Mouse (Mus musculus) heart, adult 2 months (tissue): ENCODE data around the gene Tmem222. TPM values are rescaled to one million over a fixed set of nuclear protein-coding genes. Genes with fewer than 3 reads are reported as not detected.

Experiments used
- DNase-seq, 2 experiments: peaks; one replicate each; pipeline ENCODE4 v3.0.0; 2021
- H3K27ac ChIP-seq: fragments of 200-600 bp; 2 replicates; pipeline ENCODE4 v1.8.1; 2022
- H3K27me3 ChIP-seq: fragments of 200-500 bp; 2 replicates; pipeline ENCODE4 v1.6.1; 2012; ENCODE audit warnings: mild to moderate bottlenecking, low read length, inconsistent platforms, mixed read lengths; ENCODE audit not compliant: control insufficient read depth, insufficient read depth
- H3K36me3 ChIP-seq: fragments of 200-500 bp; 2 replicates; pipeline ENCODE4 v1.6.1; 2012; ENCODE audit warnings: low read length, inconsistent platforms; ENCODE audit not compliant: control insufficient read depth, insufficient read depth
- H3K4me1 ChIP-seq: fragments of 200-500 bp; 2 replicates; pipeline ENCODE4 v1.6.1; 2011; ENCODE audit warnings: low read length; ENCODE audit not compliant: control insufficient read depth, insufficient read depth
- H3K4me3 ChIP-seq: fragments of 200-600 bp; 2 replicates; pipeline ENCODE4 v1.8.1; 2022
- H3K79me2 ChIP-seq: fragments of 200-500 bp; replicated peaks from 2 replicates; pipeline ENCODE4 v1.6.1; 2012; ENCODE audit warnings: mild to moderate bottlenecking, inconsistent platforms, low read length, moderate library complexity, mixed read lengths; ENCODE audit not compliant: control insufficient read depth, insufficient read depth
- H3K9ac ChIP-seq: fragments of 200-500 bp; 2 replicates; pipeline ENCODE4 v1.6.1; 2012; ENCODE audit warnings: low read depth, mild to moderate bottlenecking, control low read depth, inconsistent platforms, low read length, mixed read lengths
- CTCF ChIP-seq: fragments of 200-600 bp; IDR thresholded peaks from 2 replicates; pipeline ENCODE4 v1.8.1; 2022; ENCODE audit warnings: antibody characterized with exemption, mild to moderate bottlenecking, moderate library complexity
- EP300 ChIP-seq: fragments of 200-500 bp; IDR thresholded peaks from 2 replicates; pipeline ENCODE4 v1.6.1; 2011; ENCODE audit warnings: low read depth, low read length, control low read depth; ENCODE audit not compliant: insufficient read depth
- POLR2A ChIP-seq: fragments of 200-500 bp; IDR thresholded peaks from 2 replicates; pipeline ENCODE4 v1.6.1; 2011; ENCODE audit warnings: mild to moderate bottlenecking, low read depth, low read length, control low read depth; ENCODE audit not compliant: insufficient read depth
- WGBS: fragments of 180-500 bp; shearing (Covaris S2); methylation state at CpG from one replicate; pipeline ENCODE4 v1.1.7; 2018; 5-methylcytosine and 5-hydroxymethylcytosine counted together
- intact Hi-C: fragments of 180-260 bp; cut with DNase I; formaldehyde crosslinking; loops from one replicate; pipeline ENCODE4 v1.15.1; 2025
- polyA plus RNA-seq: library from polyadenylated mRNA; depleted of rRNA; stranded (reverse); fragments of >200 nt; gene quantifications from 2 replicates; pipeline ENCODE4 v1.2.3, GENCODE M21; 2012
- total RNA-seq, 2 experiments: library from RNA; stranded (reverse); gene quantifications; 2 replicates each; pipeline ENCODE4 v1.2.3; 2021

Tmem222 gene
- total and polyA plus RNA-seq, 3 experiments: 31.9 to 48.3 (median 33.9) TPM

DNA sequence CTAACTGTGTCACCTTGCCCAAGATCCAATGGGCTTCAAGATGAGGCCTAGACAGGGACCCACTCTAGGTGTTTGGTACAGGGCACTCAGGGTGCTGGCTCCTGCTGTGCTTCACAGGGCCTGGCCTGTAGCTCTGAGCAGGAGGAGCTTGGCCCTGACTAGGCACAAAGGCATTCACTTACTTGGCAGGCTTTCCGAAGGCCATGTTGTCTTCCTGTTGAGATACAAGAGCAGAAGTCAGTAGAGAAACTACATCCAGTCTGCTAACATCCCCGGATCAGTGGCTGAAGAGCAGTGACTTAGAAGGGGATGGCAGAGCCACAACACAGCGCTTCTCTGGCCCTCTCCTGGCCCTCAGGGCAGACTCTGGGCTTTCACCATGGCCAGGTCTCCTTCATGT lies 8.0 kb downstream of the Tmem222 start:
- Histone ChIP-seq H3K27me3 (no peaks in the 10 kb centered on the region), H3K4me3 (no peak overlapping the region), H3K27ac (peak overlapping the region; percentile 49), H3K36me3 (no peaks in the 10 kb centered on the region; the same call in 1 of the 2 replicates), H3K79me2 (0 out of 2 replicates have a peak, but pooled peaks cover under 1% of the 10 kb centered on the region), H3K9ac (no peak overlapping the region), H3K4me1 (peaks cover 13% of the 10 kb centered on the region)
- intact Hi-C loops: no loop called here
- TF ChIP-seq POLR2A: no peak
- TF ChIP-seq EP300: no peak
- TF ChIP-seq CTCF: no peak
- DNase-seq: peak; percentile 66 to 76
- 38% methylated on average over 3 of the region's 3 CpGs for WGBS

DNA sequence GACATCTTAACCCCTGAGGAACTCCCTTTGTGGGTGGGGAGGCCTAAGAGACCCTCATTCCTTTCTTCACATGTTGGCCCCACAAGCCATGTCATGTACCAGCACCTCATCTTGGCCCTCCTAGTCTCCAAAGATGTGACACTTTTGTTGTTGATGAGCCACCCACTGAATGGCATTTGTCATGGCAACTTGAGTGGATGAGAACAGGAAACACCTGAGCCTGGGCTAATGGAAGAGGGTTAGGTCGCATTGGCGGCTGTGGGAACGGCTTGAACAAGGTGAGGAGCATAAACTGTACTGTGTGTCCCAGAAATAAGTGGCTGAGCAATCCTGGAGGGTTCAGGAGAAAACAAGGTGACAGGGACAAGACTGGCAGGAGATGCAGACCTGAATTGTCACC lies 8.7 kb downstream of the Tmem222 start:
- Histone ChIP-seq H3K36me3 (no peaks in the 10 kb centered on the region; the same call in 1 of the 2 replicates), H3K4me1 (peaks cover 13% of the 10 kb centered on the region), H3K27ac (peak overlapping the region; percentile 49), H3K9ac (no peak overlapping the region), H3K79me2 (no peaks in the 10 kb centered on the region), H3K27me3 (no peaks in the 10 kb centered on the region), H3K4me3 (no peak overlapping the region)
- WGBS: 88% methylated on average over 3 of the region's 3 CpGs
- intact Hi-C loops: no loop called here
- TF ChIP-seq EP300 (no peak), POLR2A (no peak), CTCF (no peak)
- DNase-seq: no peak

DNA sequence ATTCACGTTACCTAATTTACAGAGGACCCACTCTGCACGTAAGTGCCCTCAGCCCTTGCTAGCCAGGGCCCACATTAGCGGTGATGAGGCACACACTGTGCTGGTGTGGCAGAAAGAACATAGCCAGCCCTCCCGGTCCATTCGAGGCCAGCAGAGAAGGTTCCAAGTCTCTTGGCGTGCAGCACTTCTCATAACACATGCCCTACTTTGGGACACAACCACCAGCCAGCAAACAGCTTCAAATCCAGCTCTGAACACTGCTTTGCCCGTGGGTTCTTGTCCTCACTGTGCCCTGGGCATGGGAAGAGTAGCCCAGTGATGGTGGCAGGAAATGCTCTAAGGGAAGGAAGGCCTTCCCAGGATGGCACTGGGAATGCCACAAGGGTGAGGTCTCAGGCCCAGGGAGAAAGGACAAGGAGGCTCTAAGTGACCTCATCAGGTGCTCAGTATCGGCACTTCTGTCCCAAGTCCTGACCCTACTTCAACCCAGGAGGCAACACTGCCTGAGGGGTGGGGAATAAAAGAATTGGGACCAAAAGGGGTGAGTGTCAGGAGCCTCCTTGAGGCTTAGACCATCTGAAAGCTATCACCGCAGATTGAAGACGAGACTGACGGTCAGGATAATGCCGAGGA lies 11.2 kb downstream of the Tmem222 start:
- 82% methylated on average over 12 of the region's 12 CpGs for WGBS
- H3K79me2 ChIP-seq: no peaks in the 10 kb centered on the region
- H3K9ac ChIP-seq: no peak overlapping the region
- peaks cover 13% of the 10 kb centered on the region for H3K4me1 ChIP-seq
- no peaks in the 10 kb centered on the region for H3K27me3 ChIP-seq
- intact Hi-C loops: no loop called here
- no peak overlapping the region for H3K4me3 ChIP-seq
- H3K36me3 ChIP-seq: no peaks in the 10 kb centered on the region; the same call in 1 of the 2 replicates
- peak in 1 of 2 experiments; percentile 32 for DNase-seq
- TF ChIP-seq POLR2A: no peak
- no peak for TF ChIP-seq EP300
- TF ChIP-seq CTCF: no peak
- H3K27ac ChIP-seq: peak overlapping the region; percentile 7; the same call in 1 of the 2 replicates

DNA sequence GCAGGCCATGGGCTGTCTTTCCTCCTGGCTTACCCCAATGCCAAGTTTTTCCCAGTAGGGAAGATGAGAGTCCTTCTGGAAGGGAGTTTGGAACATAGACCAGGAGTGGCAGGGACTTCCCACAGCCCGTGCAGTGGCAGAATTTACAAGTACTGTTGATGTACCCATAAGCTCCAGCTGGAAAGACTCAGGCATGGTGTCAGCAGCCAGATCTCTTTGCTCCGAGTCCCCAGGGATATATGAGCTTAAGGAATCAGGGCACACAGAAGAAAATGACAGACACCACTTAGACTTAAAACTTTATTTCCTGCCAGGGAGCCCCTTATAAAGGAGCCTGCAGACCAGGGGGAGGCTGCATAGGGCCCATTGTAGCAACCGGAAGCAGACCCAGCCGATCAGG lies 11.8 kb downstream of the Tmem222 start:
- TF ChIP-seq POLR2A (no peak), CTCF (no peak)
- no peak overlapping the region for H3K9ac ChIP-seq
- peaks cover 13% of the 10 kb centered on the region for H3K4me1 ChIP-seq
- no peaks in the 10 kb centered on the region; the same call in 1 of the 2 replicates for H3K36me3 ChIP-seq
- no peaks in the 10 kb centered on the region for H3K79me2 ChIP-seq
- no peaks in the 10 kb centered on the region for H3K27me3 ChIP-seq
- intact Hi-C loops: no loop called here
- peak overlapping the region; percentile 7; the same call in 1 of the 2 replicates for H3K27ac ChIP-seq
- DNase-seq: peak in 1 of 2 experiments; percentile 42
- 68% methylated on average over 4 of the region's 4 CpGs for WGBS
- no peak overlapping the region for H3K4me3 ChIP-seq

DNA sequence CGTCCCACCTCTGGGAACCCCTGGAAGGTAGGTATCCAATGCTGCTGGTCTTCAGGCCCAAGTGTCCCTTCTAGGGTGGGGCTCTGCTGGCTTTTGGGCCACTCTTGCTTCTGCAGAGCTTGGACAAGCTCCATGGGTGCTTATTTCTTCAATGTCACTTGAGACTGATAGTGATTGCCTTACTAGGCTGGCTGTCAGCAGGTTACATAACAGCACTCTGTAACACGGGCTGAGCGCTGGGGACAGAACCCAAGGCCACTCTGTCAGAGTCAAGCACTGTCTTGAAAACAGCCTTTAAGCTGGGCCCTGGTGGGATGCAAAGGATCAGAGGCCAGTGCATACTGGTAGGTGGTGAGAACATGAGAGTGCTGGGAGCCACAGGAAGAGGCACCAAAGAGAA lies 12.3 kb downstream of the Tmem222 start:
- Histone ChIP-seq H3K4me3 (no peak overlapping the region), H3K36me3 (no peaks in the 10 kb centered on the region; the same call in 1 of the 2 replicates), H3K9ac (no peak overlapping the region), H3K4me1 (peaks cover 13% of the 10 kb centered on the region), H3K79me2 (no peaks in the 10 kb centered on the region), H3K27me3 (no peaks in the 10 kb centered on the region), H3K27ac (no peak overlapping the region)
- intact Hi-C loops: no loop called here
- no peak for DNase-seq
- 68% methylated on average over 3 of the region's 3 CpGs for WGBS
- no peak for TF ChIP-seq EP300
- TF ChIP-seq CTCF: no peak
- no peak for TF ChIP-seq POLR2A

DNA sequence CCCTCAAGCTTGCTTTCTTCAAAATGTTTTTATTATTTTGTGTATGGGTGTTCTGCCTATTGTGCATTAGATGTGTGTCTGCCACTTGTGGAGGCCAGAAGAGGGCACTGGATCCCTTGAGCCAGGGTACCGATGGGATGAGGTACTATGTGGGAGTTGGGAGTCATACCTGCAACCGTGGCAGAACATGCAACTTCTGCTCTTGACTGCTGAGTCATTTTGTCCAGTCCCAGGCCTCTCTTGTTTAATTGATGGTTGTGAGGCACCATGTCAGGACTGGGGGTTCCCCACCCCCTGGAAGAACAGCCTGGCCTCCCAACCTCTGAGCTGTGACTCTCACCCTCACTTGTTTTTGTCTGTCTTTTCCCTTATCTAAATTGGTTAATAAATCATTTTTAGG lies 13.0 kb downstream of the Tmem222 start:
- intact Hi-C loops: no loop called here
- DNase-seq: no peak
- Histone ChIP-seq H3K4me3 (no peak overlapping the region), H3K4me1 (peaks cover 8% of the 10 kb centered on the region), H3K9ac (no peak overlapping the region), H3K27ac (no peak overlapping the region), H3K27me3 (no peaks in the 10 kb centered on the region), H3K36me3 (no peaks in the 10 kb centered on the region), H3K79me2 (no peaks in the 10 kb centered on the region)
- 95% methylated on average over 2 of the region's 2 CpGs for WGBS
- no peak for TF ChIP-seq EP300
- no peak for TF ChIP-seq CTCF
- TF ChIP-seq POLR2A: no peak
